ENCODE assay signal across 23 mouse cellular contexts in the genomic region with DNA sequence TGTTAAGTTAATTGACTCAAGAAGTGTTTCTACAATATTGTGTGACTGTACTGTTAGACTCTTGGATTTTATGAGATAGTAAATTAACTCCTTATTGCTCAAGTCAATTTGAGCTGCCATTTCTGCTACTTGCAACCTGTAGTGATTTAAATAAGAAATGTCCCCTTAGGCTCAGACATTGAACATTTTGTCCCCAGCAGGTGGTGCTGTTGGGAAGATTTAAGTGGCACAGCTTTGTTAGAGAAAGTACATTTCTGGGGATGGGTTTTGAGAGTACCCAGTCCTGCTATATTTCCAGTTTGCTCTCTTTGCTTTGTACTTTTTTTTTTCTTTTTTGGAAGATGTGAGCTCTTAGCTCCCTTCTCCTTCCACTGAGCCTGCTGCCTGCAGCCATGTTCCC. TPM values are rescaled to one million over a fixed set of nuclear protein-coding genes. Genes with fewer than 3 reads are reported as not detected.
"Had no signal": no experiment of that assay in that cellular context is flagged by ENCODE, and none has a peak within 500 bp of the region (broad histone marks: within the 10 kb centered on the region; RNA-seq: fewer than 3 reads in every experiment).

No protein-coding gene starts in this region.

- ATAC-seq: midbrain, embryonic 13.5 days; midbrain, embryonic 16.5 days had no signal

- DNase-seq: kidney, adult 11 months; kidney, postnatal 10 days; kidney, postnatal 4 days; layer of hippocampus, adult 9-11 months; liver, embryonic 13.5 days; lung, adult 2 months; lung, postnatal 10 days; lung, postnatal 36 days; retina, postnatal 1 day; right cerebral cortex, postnatal 25 days; spleen, adult 18-20 months; thymus, postnatal 25 days had no signal

- H3K36me3 ChIP-seq: liver, embryonic 13.5 days; midbrain, embryonic 10.5 days; midbrain, embryonic 13.5 days; neural tube, embryonic 13.5 days; stomach, embryonic 15.5 days had no signal

- H3K27me3 ChIP-seq: midbrain, embryonic 13.5 days; neural tube, embryonic 13.5 days; stomach, embryonic 15.5 days had no signal

- H3K9ac ChIP-seq: liver, embryonic 13.5 days; midbrain, embryonic 13.5 days; neural tube, embryonic 13.5 days; stomach, embryonic 15.5 days had no signal

- H3K9me3 ChIP-seq: liver, embryonic 13.5 days; stomach, embryonic 15.5 days had no signal

- H3K4me2 ChIP-seq: liver, embryonic 13.5 days; midbrain, embryonic 13.5 days; neural tube, embryonic 13.5 days; stomach, embryonic 15.5 days had no signal

- H3K4me1 ChIP-seq: midbrain, embryonic 10.5 days; midbrain, embryonic 13.5 days; neural tube, embryonic 13.5 days; stomach, embryonic 15.5 days had no signal

- H3K4me3 ChIP-seq: left cerebral cortex, adult 2 months; liver, embryonic 13.5 days; megakaryocyte, embryonic 14.5 days; midbrain, embryonic 10.5 days; midbrain, embryonic 13.5 days; myocyte; neural tube, embryonic 13.5 days; stomach, embryonic 15.5 days had no signal

- H3K27ac ChIP-seq: left cerebral cortex, adult 2 months; liver, embryonic 13.5 days; midbrain, embryonic 10.5 days; midbrain, embryonic 13.5 days; neural tube, embryonic 13.5 days; stomach, embryonic 15.5 days had no signal

RNA-seq across cellular contexts. Expression of gene Trh, which starts 10.9 kb away (rescaled TPM):
- polyA plus RNA-seq: limb, embryonic 11.5 days; liver, adult 2 months; liver, embryonic 13.5 days; liver, embryonic 16.5 days; lung, adult 2 months; myocyte had no signal
